8 mouse cellular contexts compared by ENCODE assay signal in the genomic region with DNA sequence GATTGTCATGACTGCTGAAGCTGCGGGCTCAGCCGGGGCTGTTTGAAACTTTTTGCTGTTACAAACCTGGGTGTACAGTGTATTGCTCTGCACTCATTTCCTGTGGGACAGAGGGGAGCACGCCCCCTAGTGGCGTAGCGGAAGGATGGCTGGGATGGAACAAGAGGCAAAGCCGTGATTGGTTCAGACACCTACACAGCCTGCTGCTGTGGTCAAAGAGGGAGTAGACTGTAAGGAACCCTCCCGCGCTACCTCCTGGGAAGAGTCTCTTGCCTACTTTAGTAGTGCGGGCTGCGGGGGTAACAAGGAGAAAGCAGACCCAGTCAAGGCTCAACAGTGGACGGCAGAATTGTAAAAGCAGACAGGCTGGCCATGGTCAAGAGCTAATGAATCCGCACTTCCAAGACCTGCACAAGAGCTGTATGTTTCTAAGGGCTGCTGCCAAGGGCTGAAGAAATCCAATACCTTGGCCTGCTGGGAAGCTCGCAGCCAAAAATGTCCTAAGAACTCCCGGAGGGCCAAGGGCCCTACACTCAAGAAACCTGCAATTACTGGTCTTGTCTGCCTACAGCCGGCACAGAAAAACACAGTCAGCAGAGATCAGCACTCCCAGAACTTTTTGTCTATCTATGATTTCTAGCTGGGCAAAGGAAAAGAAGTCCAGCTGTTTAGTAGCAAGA. TPM values are rescaled to one million over a fixed set of nuclear protein-coding genes. Genes with fewer than 3 reads are reported as not detected.
DNase-seq lines count a peak whose midpoint lies in the region; ATAC-seq lines count a peak whose summit lies in the region.

No protein-coding gene starts in this region.

- no peaks in the 10 kb centered on the region for H3K9me3 ChIP-seq in hindbrain, embryonic 14.5 days (ENCODE audit: control insufficient read depth, low read length)

- no peak overlapping the region for H3K27ac ChIP-seq in hindbrain, embryonic 14.5 days

- DNase-seq in R1 (ENCODE audit: low read depth, low spot score): peak; percentile 95
- peak; percentile 70 to 71 for DNase-seq in cerebellum, postnatal 10 days
- DNase-seq in frontal cortex, postnatal 14 days (ENCODE audit: low spot score in 2 of 2): peak; percentile 48 to 58
- DNase-seq in hindbrain, embryonic 14.5 days (ENCODE audit: low spot score): peak; percentile 71
- DNase-seq in layer of hippocampus, postnatal 25 days (ENCODE audit: extremely low spot score in 1 of 2, low spot score in 1 of 2): peak; percentile 47 to 64
- DNase-seq in lung, postnatal 4 days: peak; percentile 88 to 90
- peak; percentile 89 for DNase-seq in retina, postnatal 1 day
- peak; percentile 80 for DNase-seq in urinary bladder, postnatal 14 days (ENCODE audit: low spot score)

- 7% methylated on average over 15 of the region's 15 CpGs for WGBS in hindbrain, embryonic 14.5 days

- H3K36me3 ChIP-seq in hindbrain, embryonic 14.5 days (replicated peaks; ENCODE audit: control insufficient read depth, insufficient read depth): no peaks in the 10 kb centered on the region

- peak overlapping the region; percentile 55; the same call in 1 of the 2 replicates for H3K9ac ChIP-seq in hindbrain, embryonic 14.5 days

- H3K4me3 ChIP-seq in hindbrain, embryonic 14.5 days (replicated peaks; ENCODE audit: low read length): peak overlapping the region; percentile 54

- H3K4me2 ChIP-seq in hindbrain, embryonic 14.5 days (replicated peaks): peak overlapping the region; percentile 88

- no peaks in the 10 kb centered on the region for H3K27me3 ChIP-seq in hindbrain, embryonic 14.5 days (ENCODE audit: control insufficient read depth, insufficient read depth, low read length)

- peak; percentile 5; the same call in 1 of the 2 replicates for ATAC-seq in hindbrain, embryonic 14.5 days (ENCODE audit: low FRiP score)

- peaks cover 5% of the 10 kb centered on the region; the same call in 1 of the 2 replicates for H3K4me1 ChIP-seq in hindbrain, embryonic 14.5 days (replicated peaks; ENCODE audit: control insufficient read depth, insufficient read depth, low read length)

RNA-seq across cellular contexts. Expression of a gene that starts 1.3 kb away (rescaled TPM):
- 7.1 and 10.7 TPM in 2 replicates for polyA plus RNA-seq in hindbrain, embryonic 14.5 days (2014; fragmentation: Nextera tagmentation; extraction: Ambion mirVana)
- total RNA-seq in layer of hippocampus, postnatal 25 days (2021): 1 to 10 TPM; 3.3 to 5.6 TPM

RNA-seq across cellular contexts. Expression of a gene that starts 21.1 kb away (rescaled TPM):
- polyA plus RNA-seq in hindbrain, embryonic 14.5 days (2014; fragmentation: Nextera tagmentation; extraction: Ambion mirVana): 38.4 and 38.9 TPM in 2 replicates
- total RNA-seq in layer of hippocampus, postnatal 25 days (2021): 10 to 100 TPM; 27.1 to 31.7 TPM

RNA-seq across cellular contexts. Expression of a gene that starts 32.4 kb away (rescaled TPM):
- 17.2 and 18.8 TPM in 2 replicates for polyA plus RNA-seq in hindbrain, embryonic 14.5 days (2014; fragmentation: Nextera tagmentation; extraction: Ambion mirVana)
- total RNA-seq in layer of hippocampus, postnatal 25 days (2021): 1 to 10 TPM; 4.8 to 5.9 TPM

RNA-seq across cellular contexts. Expression of a gene that starts 50.7 kb away (rescaled TPM):
- 11.9 TPM in 2 replicates for polyA plus RNA-seq in hindbrain, embryonic 14.5 days (2014; fragmentation: Nextera tagmentation; extraction: Ambion mirVana)
- 10 to 100 TPM in 1 of 2 experiments, 1 to 10 TPM in 1; 9.7 to 12.9 TPM for total RNA-seq in layer of hippocampus, postnatal 25 days (2021)
